Mouse (Mus musculus) liver, embryonic 12.5 days (tissue): ENCODE data around the gene Epha10. TPM values are rescaled to one million over a fixed set of nuclear protein-coding genes. Genes with fewer than 3 reads are reported as not detected.
A peak's percentile ranks its signal among the peaks of the same experiment; 100 is the strongest.

Experiments used
- ATAC-seq: fragments of 200-750 bp; cut with Nextera tagmentation; 2 replicates; pipeline ENCODE4 v1.8.0; 2017; ENCODE audit warnings: moderate number of reproducible peaks, mild to moderate bottlenecking, moderate library complexity
- H3K27ac ChIP-seq: fragments of 300-500 bp; sonication (generic); 2 replicates; pipeline ENCODE4 v1.5.1; 2016; ENCODE audit warnings: mild to moderate bottlenecking
- H3K27me3 ChIP-seq: fragments of 300-500 bp; sonication (generic); replicated peaks from 2 replicates; pipeline ENCODE4 v1.6.1; 2016; ENCODE audit warnings: mild to moderate bottlenecking, moderate library complexity
- H3K36me3 ChIP-seq: fragments of 300-500 bp; sonication (generic); 2 replicates; pipeline ENCODE4 v1.6.1; 2016; ENCODE audit warnings: mild to moderate bottlenecking, moderate library complexity
- H3K4me1 ChIP-seq: fragments of 300-500 bp; sonication (generic); 2 replicates; pipeline ENCODE4 v1.6.1; 2016
- H3K4me2 ChIP-seq: fragments of 300-500 bp; sonication (generic); 2 replicates; pipeline ENCODE4 v1.6.1; 2016; ENCODE audit warnings: mild to moderate bottlenecking, moderate library complexity
- H3K4me3 ChIP-seq: fragments of 300-500 bp; sonication (generic); 2 replicates; pipeline ENCODE4 v1.5.1; 2016; ENCODE audit warnings: mild to moderate bottlenecking, moderate library complexity
- H3K9ac ChIP-seq: fragments of 300-500 bp; sonication (generic); 2 replicates; pipeline ENCODE4 v1.6.1; 2016; ENCODE audit warnings: mild to moderate bottlenecking, moderate library complexity
- H3K9me3 ChIP-seq: fragments of 300-500 bp; sonication (generic); replicated peaks from 2 replicates; pipeline ENCODE4 v1.6.1; 2016; ENCODE audit warnings: mild to moderate bottlenecking, moderate library complexity
- WGBS: fragments of 180-500 bp; shearing (Covaris S2); methylation state at CpG from one replicate; pipeline ENCODE4 v1.1.7; 2016; ENCODE audit not compliant: insufficient replicate concordance; 5-methylcytosine and 5-hydroxymethylcytosine counted together
- polyA plus RNA-seq: library from polyadenylated mRNA; unstranded; fragments of >200 nt; fragmentation: Nextera tagmentation; extraction: Ambion mirVana; gene quantifications from 2 replicates; pipeline ENCODE4 v1.2.1, GENCODE M21; 2016

Epha10 gene
- 0.04 TPM in 1 of 2 replicates, not detected in the other for polyA plus RNA-seq

GRCm38 (mm10) chr4:124880599-124880998 lies at the start of gene Epha10:
Epha10 (plus strand) TSS chr4:124880899.
- peaks cover 13% of the 10 kb centered on the region for H3K4me1 ChIP-seq
- no peaks in the 10 kb centered on the region for H3K36me3 ChIP-seq
- H3K9me3 ChIP-seq = no peaks in the 10 kb centered on the region
- peak within 1 kb of the TSS; percentile 25 for H3K4me3 ChIP-seq
- 6% methylated on average over 10 of the region's 11 CpGs for WGBS
- peaks cover 70% of the 10 kb centered on the region for H3K27me3 ChIP-seq
- no peak for ATAC-seq
- H3K27ac ChIP-seq = no peak within 1 kb of the TSS
- no peak within 1 kb of the TSS for H3K9ac ChIP-seq
- H3K4me2 ChIP-seq = peak within 1 kb of the TSS; percentile 46

- no peak overlapping the region for H3K4me2 ChIP-seq
- no peak for ATAC-seq
- H3K36me3 ChIP-seq = peaks cover 94% of the 10 kb centered on the region
- H3K4me3 ChIP-seq = no peak overlapping the region
- 90% methylated on average over 10 of the region's 10 CpGs for WGBS
- no peak overlapping the region for H3K27ac ChIP-seq
- H3K9me3 ChIP-seq = no peaks in the 10 kb centered on the region
- H3K4me1 ChIP-seq = no peaks in the 10 kb centered on the region
- no peaks in the 10 kb centered on the region for H3K27me3 ChIP-seq
- H3K9ac ChIP-seq = no peak overlapping the region
Measured at GRCm38 (mm10) chr4:124832796-124833195, 47.9 kb upstream of the Epha10 start.

GRCm38 (mm10) chr4:124838035-124838700 lies 42.5 kb upstream of the Epha10 start:
- Histone ChIP-seq H3K4me2 (no peak overlapping the region), H3K9me3 (no peaks in the 10 kb centered on the region), H3K27me3 (no peaks in the 10 kb centered on the region), H3K27ac (no peak overlapping the region), H3K4me1 (no peaks in the 10 kb centered on the region), H3K4me3 (no peak overlapping the region), H3K36me3 (peaks cover 97% of the 10 kb centered on the region), H3K9ac (no peak overlapping the region)
- ATAC-seq = no peak
- 79% methylated on average over 14 of the region's 14 CpGs for WGBS

GRCm38 (mm10) chr4:124840998-124841397 lies 39.7 kb upstream of the Epha10 start:
- Histone ChIP-seq H3K9ac (no peak overlapping the region), H3K4me3 (no peak overlapping the region), H3K4me1 (no peaks in the 10 kb centered on the region), H3K9me3 (no peaks in the 10 kb centered on the region), H3K27ac (no peak overlapping the region), H3K4me2 (no peak overlapping the region), H3K36me3 (peaks cover 99% of the 10 kb centered on the region), H3K27me3 (no peaks in the 10 kb centered on the region)
- no peak for ATAC-seq
- 91% methylated on average over 1 of the region's 1 CpGs for WGBS

GRCm38 (mm10) chr4:124843493-124843892 lies 37.2 kb upstream of the Epha10 start:
- Histone ChIP-seq H3K4me2 (no peak overlapping the region), H3K27me3 (no peaks in the 10 kb centered on the region), H3K36me3 (peaks cover 77% of the 10 kb centered on the region), H3K4me1 (peaks cover 6% of the 10 kb centered on the region), H3K27ac (no peak overlapping the region), H3K4me3 (no peak overlapping the region), H3K9ac (no peak overlapping the region), H3K9me3 (no peaks in the 10 kb centered on the region)
- no peak; the same call in 1 of the 2 replicates for ATAC-seq
- WGBS = 71% methylated on average over 11 of the region's 11 CpGs

- WGBS = 5% methylated on average over 8 of the region's 8 CpGs
- H3K4me2 ChIP-seq = no peak overlapping the region
- no peak overlapping the region for H3K9ac ChIP-seq
- peaks cover 28% of the 10 kb centered on the region for H3K4me1 ChIP-seq
- H3K9me3 ChIP-seq = no peaks in the 10 kb centered on the region
- H3K27me3 ChIP-seq = no peaks in the 10 kb centered on the region
- H3K27ac ChIP-seq = no peak overlapping the region
- peak; percentile 45 for ATAC-seq
- no peak overlapping the region for H3K4me3 ChIP-seq
- peaks cover 44% of the 10 kb centered on the region for H3K36me3 ChIP-seq
Measured at GRCm38 (mm10) chr4:124847573-124847972, 33.1 kb upstream of the Epha10 start.

GRCm38 (mm10) chr4:124849631-124850260 lies 31.0 kb upstream of the Epha10 start:
- ATAC-seq = no peak; the same call in 1 of the 2 replicates

GRCm38 (mm10) chr4:124850261-124850913 lies 30.3 kb upstream of the Epha10 start, which contains the start of gene Yrdc:
Yrdc (plus strand) TSS chr4:124850679.
- H3K27me3 ChIP-seq = no peaks in the 10 kb centered on the region
- peak within 1 kb of the TSS; percentile 95 for H3K9ac ChIP-seq
- H3K4me1 ChIP-seq = peaks cover 34% of the 10 kb centered on the region
- H3K4me3 ChIP-seq = peak within 1 kb of the TSS; percentile 100
- peak within 1 kb of the TSS; percentile 87 for H3K27ac ChIP-seq
- ATAC-seq = peak; percentile 91
- under 1% methylated on average over 84 of the region's 90 CpGs for WGBS
- H3K4me2 ChIP-seq = peak within 1 kb of the TSS; percentile 97
- peaks cover 43% of the 10 kb centered on the region for H3K36me3 ChIP-seq
- H3K9me3 ChIP-seq = no peaks in the 10 kb centered on the region

More at GRCm38 (mm10) chr4:124849631-124850260, 31.0 kb upstream of the Epha10 start:
- Histone ChIP-seq H3K27ac (peak overlapping the region; percentile 87), H3K27me3 (no peaks in the 10 kb centered on the region), H3K4me3 (peak overlapping the region; percentile 100), H3K36me3 (peaks cover 44% of the 10 kb centered on the region), H3K9me3 (no peaks in the 10 kb centered on the region), H3K9ac (peak overlapping the region; percentile 95), H3K4me1 (peaks cover 34% of the 10 kb centered on the region), H3K4me2 (peak overlapping the region; percentile 97)
- WGBS = 9% methylated on average over 24 of the region's 24 CpGs

- Histone ChIP-seq H3K4me3 (peak within 1 kb of the TSS; percentile 100), H3K4me1 (peaks cover 34% of the 10 kb centered on the region), H3K4me2 (peak within 1 kb of the TSS; percentile 97), H3K9ac (peak within 1 kb of the TSS; percentile 95), H3K27me3 (no peaks in the 10 kb centered on the region), H3K27ac (peak within 1 kb of the TSS; percentile 87), H3K9me3 (no peaks in the 10 kb centered on the region), H3K36me3 (peaks cover 43% of the 10 kb centered on the region)
- ATAC-seq = peak; percentile 59
- under 1% methylated on average over 75 of the region's 75 CpGs for WGBS
Measured at GRCm38 (mm10) chr4:124850933-124851658, 29.6 kb upstream of the Epha10 start, which contains the start of gene 1110065P20Rik. 1110065P20Rik (minus strand) TSS chr4:124851196.

GRCm38 (mm10) chr4:124856294-124856693 lies 24.4 kb upstream of the Epha10 start:
- 90% methylated on average over 8 of the region's 8 CpGs for WGBS
- ATAC-seq = no peak
- H3K9me3 ChIP-seq = no peaks in the 10 kb centered on the region
- no peak overlapping the region for H3K4me2 ChIP-seq
- H3K27me3 ChIP-seq = peaks cover 22% of the 10 kb centered on the region
- H3K4me1 ChIP-seq = peaks cover 19% of the 10 kb centered on the region
- no peak overlapping the region for H3K27ac ChIP-seq
- H3K9ac ChIP-seq = no peak overlapping the region
- H3K36me3 ChIP-seq = peaks cover 54% of the 10 kb centered on the region
- no peak overlapping the region for H3K4me3 ChIP-seq

- 73% methylated on average over 5 of the region's 5 CpGs for whole genome bisulfite sequencing
- peaks cover 43% of the 10 kb centered on the region for H3K27me3 ChIP-seq
- no peak overlapping the region for H3K4me3 ChIP-seq
- no peak overlapping the region for H3K4me2 ChIP-seq
- no peak for ATAC-seq
- H3K9me3 ChIP-seq = no peaks in the 10 kb centered on the region
- H3K36me3 ChIP-seq = peaks cover 38% of the 10 kb centered on the region
- H3K9ac ChIP-seq = no peak overlapping the region
- H3K27ac ChIP-seq = no peak overlapping the region
- H3K4me1 ChIP-seq = no peaks in the 10 kb centered on the region; the same call in 1 of the 2 replicates
Measured at GRCm38 (mm10) chr4:124858370-124858769, 22.3 kb upstream of the Epha10 start.
